Mouse (Mus musculus) CD4-positive, CD25-positive, alpha-beta regulatory T cell (primary cell): ENCODE measurements around the gene Cyp2c68. TPM values are rescaled to one million over a fixed set of nuclear protein-coding genes. Genes with fewer than 3 reads are reported as not detected.

Experiments used
- polyA plus RNA-seq: library from polyadenylated mRNA; unstranded; fragments of 100-300 nt; shearing (Covaris generic); gene quantifications from one replicate; pipeline ENCODE4 v1.2.1, GENCODE M21; 2017

Gene Cyp2c68
- polyA plus RNA-seq: not detected

GRCm38 (mm10) chr19:39740920-39741319 is at the start of gene Cyp2c68:
Gene Cyp2c68, minus strand, starts transcription at chr19:39741054.

GRCm38 (mm10) chr19:39648938-39649337 is 91.9 kb downstream of the Cyp2c68 start, which contains the start of gene Cyp2c67:
Gene Cyp2c67, minus strand, starts transcription at chr19:39649051.

Other genes starting within 250 kb of the Cyp2c68 start
- gene Cyp2c39, start 230.2 kb downstream of the Cyp2c68 start, polyA plus RNA-seq: not detected
- not detected for gene Cyp2c67, start 92.0 kb downstream of the Cyp2c68 start, polyA plus RNA-seq
- not detected for gene Cyp2c40, start 71.8 kb upstream of the Cyp2c68 start, polyA plus RNA-seq
- not detected for gene Cyp2c69, start 145.7 kb upstream of the Cyp2c68 start, polyA plus RNA-seq